Comparison of ENCODE assay signal across 8 mouse cellular contexts in genomic region chr8:94266344-94267191, GRCm38 (mm10). TPM values are rescaled to one million over a fixed set of nuclear protein-coding genes. Genes with fewer than 3 reads are reported as not detected.
DNase-seq lines count a peak whose midpoint lies in the region; ATAC-seq and TF ChIP-seq lines count a peak whose summit lies in the region.

No protein-coding gene starts in this region.

- no peak for ATAC-seq in forebrain, embryonic 12.5 days (ENCODE audit: low FRiP score)
- ATAC-seq in intestine, embryonic 15.5 days = no peak
- ATAC-seq in midbrain, embryonic 13.5 days = peak; percentile 72

- no peaks in the 10 kb centered on the region; the same call in 1 of the 2 replicates for H3K4me1 ChIP-seq in kidney, adult 2 months (ENCODE audit: control insufficient read depth, insufficient read depth, low read length)
- peaks cover 27% of the 10 kb centered on the region for H3K4me1 ChIP-seq in forebrain, embryonic 12.5 days
- 0 out of 2 replicates have a peak, but pooled peaks cover 8% of the 10 kb centered on the region for H3K4me1 ChIP-seq in intestine, embryonic 15.5 days (replicated peaks)
- H3K4me1 ChIP-seq in midbrain, embryonic 13.5 days (replicated peaks) = peaks cover 46% of the 10 kb centered on the region

- no peak overlapping the region for H3K27ac ChIP-seq in kidney, adult 2 months (ENCODE audit: insufficient read depth, low read depth, low read length)
- peak overlapping the region; percentile 63 for H3K27ac ChIP-seq in forebrain, embryonic 12.5 days
- H3K27ac ChIP-seq in intestine, embryonic 15.5 days = no peak overlapping the region
- H3K27ac ChIP-seq in midbrain, embryonic 13.5 days = peak overlapping the region; percentile 88

- peak overlapping the region; percentile 34 for H3K4me2 ChIP-seq in forebrain, embryonic 12.5 days
- peak overlapping the region; percentile 32 for H3K4me2 ChIP-seq in intestine, embryonic 15.5 days (replicated peaks)
- peak overlapping the region; percentile 52 for H3K4me2 ChIP-seq in midbrain, embryonic 13.5 days (replicated peaks)

- peak overlapping the region; percentile 13; the same call in 1 of the 2 replicates for H3K9ac ChIP-seq in forebrain, embryonic 12.5 days
- no peak overlapping the region; the same call in 1 of the 2 replicates for H3K9ac ChIP-seq in intestine, embryonic 15.5 days
- peak overlapping the region; percentile 60 for H3K9ac ChIP-seq in midbrain, embryonic 13.5 days (replicated peaks)

- no peak for TF ChIP-seq POLR2A in kidney, adult 2 months (IDR thresholded peaks at IDR 0.05; ENCODE audit: low read depth, low read length)

- peak overlapping the region; percentile 6; the same call in 1 of the 2 replicates for H3K4me3 ChIP-seq in kidney, adult 2 months (ENCODE audit: insufficient read depth, low read depth, low read length)
- H3K4me3 ChIP-seq in forebrain, embryonic 12.5 days (replicated peaks) = peak overlapping the region; percentile 19
- H3K4me3 ChIP-seq in intestine, embryonic 15.5 days (replicated peaks) = no peak overlapping the region
- H3K4me3 ChIP-seq in midbrain, embryonic 13.5 days (replicated peaks) = peak overlapping the region; percentile 33

- no peak for TF ChIP-seq CTCF in kidney, adult 2 months (conservative IDR thresholded peaks at IDR 0.05; ENCODE audit: insufficient read depth, insufficient read length, low read depth, low read length)

- H3K36me3 ChIP-seq in kidney, adult 2 months (ENCODE audit: control insufficient read depth, insufficient read depth, low read length) = no peaks in the 10 kb centered on the region
- no peaks in the 10 kb centered on the region for H3K36me3 ChIP-seq in forebrain, embryonic 12.5 days (replicated peaks)
- H3K36me3 ChIP-seq in intestine, embryonic 15.5 days = no peaks in the 10 kb centered on the region
- no peaks in the 10 kb centered on the region for H3K36me3 ChIP-seq in midbrain, embryonic 13.5 days

- WGBS in kidney, adult 2 months = 47% methylated on average over 10 of the region's 10 CpGs
- 27% methylated on average over 10 of the region's 10 CpGs for WGBS in forebrain, embryonic 12.5 days
- 50% methylated on average over 10 of the region's 10 CpGs for WGBS in intestine, embryonic 15.5 days
- 16% methylated on average over 10 of the region's 10 CpGs for WGBS in midbrain, embryonic 13.5 days

- H3K27me3 ChIP-seq in kidney, adult 2 months (replicated peaks; ENCODE audit: control insufficient read depth, insufficient read depth, low read length) = no peaks in the 10 kb centered on the region
- no peaks in the 10 kb centered on the region for H3K27me3 ChIP-seq in forebrain, embryonic 12.5 days
- H3K27me3 ChIP-seq in intestine, embryonic 15.5 days (replicated peaks) = no peaks in the 10 kb centered on the region
- H3K27me3 ChIP-seq in midbrain, embryonic 13.5 days = no peaks in the 10 kb centered on the region

- no peaks in the 10 kb centered on the region for H3K9me3 ChIP-seq in forebrain, embryonic 12.5 days
- H3K9me3 ChIP-seq in intestine, embryonic 15.5 days = no peaks in the 10 kb centered on the region
- H3K9me3 ChIP-seq in midbrain, embryonic 13.5 days = no peaks in the 10 kb centered on the region

- no peak for DNase-seq in kidney, adult 2 months
- DNase-seq in kidney, adult 8-10 months = no peak
- no peak for DNase-seq in ovary, adult 18-20 months (ENCODE audit: low spot score)
- DNase-seq in thymus, postnatal 25 days = no peak
- DNase-seq in cerebellum, postnatal 36 days = no peak

RNA-seq across cellular contexts. Expression of gene Nup93, which starts 52.2 kb away (rescaled TPM):
- polyA plus RNA-seq in kidney, adult 2 months (2012; rRNA removed) = 11.2 and 11.9 TPM in 2 replicates
- 110 and 121 TPM in 2 replicates for polyA plus RNA-seq in forebrain, embryonic 12.5 days (2016; fragmentation: Nextera tagmentation; extraction: Ambion mirVana)
- polyA plus RNA-seq in intestine, embryonic 15.5 days (2015; fragmentation: Nextera tagmentation; extraction: Ambion mirVana) = 70.2 and 74.9 TPM in 2 replicates
- polyA plus RNA-seq in midbrain, embryonic 13.5 days (2015; fragmentation: Nextera tagmentation; extraction: Ambion mirVana) = 76.0 and 77.7 TPM in 2 replicates

Comparison
In these comparisons a context has a peak if more than half of its experiments do, and no peak if none do; other contexts are left out.
1. H3K27ac ChIP-seq: peak in forebrain, embryonic 12.5 days (single experiment) and midbrain, embryonic 13.5 days (single experiment); none in kidney, adult 2 months (single experiment) and intestine, embryonic 15.5 days (single experiment).
2. Peak in every context shown above with its lines, with median percentiles within 50 percentile points of each other: H3K4me2 ChIP-seq.